Mouse (Mus musculus) embryo, embryonic 10 days (tissue): ENCODE data around the gene Gm10283.
"Not testable (repeated sequence)": the region's sequence is repeated elsewhere in the genome, so short reads cannot be mapped to it uniquely, and the experiment has no call there.

Source experiments
- DNase-seq: peaks from one replicate; pipeline ENCODE4 v3.0.0-alpha.2; 2015; ENCODE audit warnings: low spot score

The Gm10283 gene

DNA sequence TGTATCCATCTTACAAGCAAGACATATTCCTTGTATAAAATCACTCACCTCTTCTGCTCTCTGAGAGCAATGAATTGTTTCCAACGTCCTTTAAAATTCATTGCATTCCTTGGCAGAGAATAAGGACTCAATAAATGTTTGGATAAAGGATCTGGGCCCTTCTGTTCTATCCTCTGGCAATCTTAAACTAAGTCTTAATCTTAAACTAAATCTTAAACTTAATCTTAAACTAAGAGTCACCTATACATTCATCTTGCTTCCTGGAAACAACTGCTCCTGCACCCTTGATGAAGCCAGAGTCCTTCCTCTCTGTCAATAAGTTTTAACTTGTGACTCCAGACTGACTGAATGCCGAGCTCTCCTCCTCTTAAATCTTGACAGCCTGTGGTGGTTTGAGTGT is at the start of gene Gm10283:
Gm10283 (minus strand) TSS at position 101 of the 400 bp plus-strand sequence.
- no peak for DNase-seq

DNA sequence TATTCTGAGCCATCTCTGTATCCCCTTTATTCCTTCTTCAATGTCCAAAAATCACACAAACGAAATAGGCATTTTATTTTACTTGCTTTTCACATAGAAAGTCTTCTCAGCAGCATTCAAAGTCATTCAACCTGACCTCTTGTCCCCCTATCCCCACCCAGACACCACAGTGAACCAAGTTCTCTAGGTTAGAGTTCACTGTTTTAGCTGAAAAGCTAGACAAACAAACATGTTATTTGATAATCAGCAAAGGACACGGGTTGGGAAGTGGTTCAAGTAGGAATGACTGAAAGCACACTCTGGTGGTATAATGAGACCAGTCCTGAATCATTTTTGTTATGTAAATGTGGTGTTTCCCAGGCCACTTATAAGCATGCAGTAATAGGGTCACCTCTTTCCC is 31.9 kb upstream of the Gm10283 start:
- peak; percentile 7 for DNase-seq

DNA sequence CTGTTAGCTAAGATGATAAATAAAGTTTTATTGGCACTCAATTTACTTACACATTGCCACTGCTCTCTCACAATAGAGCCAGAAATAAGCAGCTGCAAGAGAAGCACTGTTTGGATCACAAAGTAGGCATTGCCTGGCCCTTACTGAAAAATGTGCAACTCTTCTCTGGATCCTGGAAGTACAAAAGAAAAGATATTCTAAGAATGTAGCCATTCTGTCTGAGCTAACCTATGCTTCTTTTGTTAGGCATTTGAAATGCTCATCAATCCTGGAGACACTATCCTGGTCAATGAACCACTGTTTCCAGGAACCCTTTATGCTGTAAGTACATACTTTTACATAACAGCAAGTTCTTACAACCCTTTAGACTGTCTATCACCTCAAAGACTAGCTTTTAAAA is 15.3 kb upstream of the Gm10283 start:
- no peak for DNase-seq

DNA sequence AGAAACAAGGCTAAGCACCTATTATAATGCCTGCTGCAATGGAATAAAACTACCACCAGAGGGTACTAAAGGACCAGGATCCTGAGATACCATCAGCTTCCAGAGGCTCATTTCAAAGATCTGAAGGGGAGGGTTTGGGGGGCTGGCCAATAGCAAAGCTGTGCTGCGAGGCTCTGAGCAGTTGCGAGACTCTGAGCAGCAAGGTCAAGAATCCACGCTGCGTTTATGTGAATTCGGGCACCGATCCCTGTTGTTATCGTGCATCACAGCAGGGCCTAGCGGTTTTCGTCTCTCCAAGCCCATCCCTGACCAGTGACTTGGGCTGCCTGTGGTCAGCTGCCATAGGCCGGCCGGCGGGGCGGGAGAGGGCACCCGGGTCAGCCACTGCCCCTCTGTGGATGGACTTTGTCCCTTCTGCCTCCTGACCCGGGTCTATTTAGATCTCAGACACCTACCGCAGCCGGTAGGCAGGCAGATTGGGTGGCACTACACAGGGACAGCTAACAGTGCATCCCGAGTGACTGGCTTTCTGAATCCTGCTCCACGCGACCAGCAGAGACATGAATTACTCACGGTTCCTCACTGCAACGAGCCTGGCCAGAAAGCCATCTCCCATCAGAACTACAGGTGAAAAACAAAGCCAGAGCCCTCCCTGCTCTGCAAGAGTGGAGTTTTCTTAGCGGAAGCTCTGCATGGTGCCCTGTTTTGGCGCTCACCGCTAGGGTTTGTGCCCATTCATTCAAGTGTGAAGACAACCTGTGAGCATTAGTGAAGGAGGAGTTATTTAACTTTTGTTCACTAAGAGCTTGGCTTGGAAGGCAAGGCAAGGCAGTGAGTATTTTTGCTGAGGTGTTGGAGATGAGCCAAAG is 2.9 kb upstream of the Gm10283 start, which contains the start of gene Aadat:
Aadat (plus strand) TSS at position 280 of the 869 bp plus-strand sequence.
- peak; percentile 83 for DNase-seq

DNA sequence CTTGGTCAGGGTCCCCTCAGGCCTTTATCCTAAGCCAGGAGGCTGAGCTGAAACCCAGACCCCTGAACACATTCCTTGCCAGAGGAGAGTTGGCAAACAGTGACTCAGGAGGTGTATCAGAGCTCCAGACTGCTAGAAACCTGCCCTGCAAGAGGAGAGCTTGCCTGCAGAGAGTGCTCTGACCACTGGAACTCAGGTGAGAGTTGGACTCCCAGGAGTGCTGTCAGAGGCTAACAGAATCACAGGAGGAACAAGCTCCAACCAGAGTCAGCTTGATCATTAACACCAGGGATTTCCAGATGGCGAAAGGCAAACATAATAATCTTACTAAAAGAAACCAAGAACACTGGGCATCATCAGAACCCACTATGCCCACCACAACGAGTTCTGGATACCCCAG is 8.0 kb downstream of the Gm10283 start:
- DNase-seq, result not testable (repeated sequence)

DNA sequence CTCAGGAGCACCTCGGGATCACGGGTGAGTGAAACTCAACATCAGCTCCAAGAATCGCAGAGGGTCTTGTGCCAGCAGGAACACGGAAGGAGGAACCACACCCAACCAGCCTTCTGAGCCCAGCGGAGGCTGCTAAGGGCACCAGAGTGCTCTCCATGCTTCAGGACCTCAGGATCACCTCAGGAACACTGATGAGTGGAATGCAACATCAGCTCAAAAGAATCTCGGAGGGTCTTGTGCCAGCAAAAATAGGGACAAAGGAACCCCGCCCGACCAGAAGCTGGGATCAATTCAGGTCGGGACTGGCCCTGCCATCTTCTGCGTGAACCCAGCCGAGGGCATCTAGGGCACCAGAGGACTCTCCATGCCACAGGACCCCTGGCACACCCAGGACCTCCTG is 8.4 kb downstream of the Gm10283 start:
- DNase-seq, result no peak

DNA sequence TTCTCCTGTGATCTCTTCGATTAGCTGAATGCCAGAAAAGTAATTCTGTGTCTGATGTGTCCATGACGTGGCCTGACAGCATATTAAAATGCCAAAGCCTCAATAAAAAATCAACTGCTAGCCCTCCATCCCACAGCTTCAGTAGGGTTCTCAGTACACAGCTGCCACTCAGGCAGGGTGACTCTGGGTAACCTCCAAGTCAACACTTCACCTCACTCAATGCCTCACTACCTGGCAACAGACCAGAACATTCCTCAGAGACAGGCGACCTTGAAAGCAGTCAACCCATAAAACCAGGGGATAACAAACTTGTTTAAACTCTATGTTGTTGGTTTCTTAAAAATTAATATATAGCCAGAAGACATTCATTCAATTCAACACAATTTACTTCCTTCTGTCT is 10.5 kb downstream of the Gm10283 start:
- no peak for DNase-seq

DNA sequence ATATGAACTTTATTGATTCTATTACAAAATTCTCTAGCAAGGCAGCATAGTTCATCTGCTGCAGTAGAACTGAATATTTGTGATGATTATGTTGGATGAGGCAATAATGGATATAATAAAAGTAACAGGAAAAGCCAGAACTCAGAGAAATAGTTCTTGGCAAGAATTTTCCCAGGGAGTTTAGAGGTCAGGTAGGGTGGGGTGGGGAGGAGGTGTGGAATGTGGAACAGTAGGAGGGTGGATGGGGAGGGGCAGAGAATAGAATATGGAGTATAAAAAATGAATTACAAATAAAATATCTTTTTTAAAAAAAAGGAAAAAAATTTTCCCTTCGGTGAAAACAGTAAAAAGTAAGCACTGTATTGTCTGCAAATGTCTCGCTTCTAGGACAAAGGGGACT is 11.1 kb downstream of the Gm10283 start:
- DNase-seq, result no peak

DNA sequence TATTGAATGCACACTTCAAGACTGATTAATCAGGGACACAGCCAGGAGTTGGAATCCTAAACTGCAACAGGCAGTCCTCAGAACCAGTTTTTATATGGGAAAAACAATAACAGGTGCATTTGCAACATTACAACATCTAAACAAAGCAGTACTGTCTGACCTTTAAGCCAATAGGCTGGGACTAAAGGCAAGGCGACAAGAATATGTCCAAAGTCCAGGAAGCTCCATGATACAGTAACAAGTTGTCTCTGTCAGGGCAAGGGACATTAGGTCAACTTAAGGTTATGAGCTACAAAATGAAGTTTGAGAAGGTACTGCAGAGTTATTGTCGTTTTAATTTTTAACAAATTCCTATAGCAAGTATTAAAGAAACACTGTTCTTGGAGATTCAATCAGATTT is 12.9 kb downstream of the Gm10283 start:
- no peak for DNase-seq

DNA sequence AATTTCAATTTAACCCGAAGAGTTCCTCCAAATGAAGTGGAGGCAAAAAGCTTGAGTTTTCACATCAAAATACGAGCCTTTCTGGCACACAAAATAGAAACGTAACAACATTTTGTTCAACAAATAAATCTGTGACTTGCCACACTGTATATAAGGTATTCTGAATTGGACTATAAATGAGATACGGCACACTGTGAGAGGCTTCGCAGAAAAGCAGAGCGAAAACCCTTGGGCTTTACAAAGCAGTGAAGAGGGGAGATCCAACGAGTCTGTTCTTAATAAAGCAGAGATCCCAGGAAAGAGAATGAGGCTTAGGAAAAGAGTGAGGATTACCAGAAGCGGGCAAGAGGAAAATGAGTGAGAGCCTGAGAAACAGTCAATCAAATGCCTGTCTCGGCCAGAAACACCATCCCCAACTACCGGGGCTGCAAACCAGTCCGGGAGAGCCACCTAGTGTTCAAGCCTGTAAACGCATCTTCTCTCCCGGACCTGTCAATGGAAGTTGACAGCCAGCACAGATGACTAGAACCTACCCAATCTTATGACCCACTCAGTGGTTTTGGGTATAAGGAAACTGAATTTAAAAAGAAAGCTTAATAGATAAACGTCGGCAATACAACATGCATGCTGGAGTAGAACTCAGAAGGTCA is 36.2 kb downstream of the Gm10283 start:
- DNase-seq, result peak; percentile 74

DNA sequence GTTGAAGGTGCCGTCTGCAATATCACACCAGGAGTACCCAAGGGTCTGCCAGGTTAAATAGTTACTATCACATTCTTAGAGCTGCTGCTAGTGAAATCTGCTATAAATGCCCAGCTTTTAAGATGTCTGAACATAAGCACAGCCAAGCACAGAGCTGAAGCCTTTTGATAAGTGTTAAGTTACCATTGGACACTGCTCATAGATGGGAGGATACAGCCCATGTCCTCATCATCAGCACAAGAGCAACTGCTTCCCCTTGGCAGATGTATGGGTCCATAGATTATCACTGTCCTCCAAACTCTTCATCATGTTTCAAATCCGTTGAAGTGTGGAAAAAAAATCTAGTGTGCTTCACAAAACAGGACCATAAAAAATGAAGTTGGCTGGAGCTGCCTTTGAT is 53.7 kb downstream of the Gm10283 start:
- DNase-seq, result no peak

DNA sequence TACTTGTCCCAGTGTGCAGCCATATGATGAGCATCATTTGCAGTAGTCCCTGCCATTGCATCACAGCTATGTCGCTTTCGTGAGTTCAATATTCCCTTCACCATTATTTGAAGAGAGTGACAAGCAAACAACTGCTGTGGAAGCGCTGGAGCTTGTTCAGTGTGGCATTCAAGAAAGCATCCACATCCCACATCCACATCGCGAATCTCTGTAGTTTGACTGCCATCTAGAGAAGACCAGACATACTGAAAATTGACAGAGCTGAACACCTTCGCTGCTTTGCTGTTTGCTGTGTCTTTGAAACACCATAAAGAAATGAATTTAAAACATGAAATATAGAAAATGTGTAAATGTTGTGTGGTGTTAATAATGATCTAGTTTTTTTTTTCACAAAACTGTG is 58.0 kb downstream of the Gm10283 start:
- peak; percentile 25 for DNase-seq

DNA sequence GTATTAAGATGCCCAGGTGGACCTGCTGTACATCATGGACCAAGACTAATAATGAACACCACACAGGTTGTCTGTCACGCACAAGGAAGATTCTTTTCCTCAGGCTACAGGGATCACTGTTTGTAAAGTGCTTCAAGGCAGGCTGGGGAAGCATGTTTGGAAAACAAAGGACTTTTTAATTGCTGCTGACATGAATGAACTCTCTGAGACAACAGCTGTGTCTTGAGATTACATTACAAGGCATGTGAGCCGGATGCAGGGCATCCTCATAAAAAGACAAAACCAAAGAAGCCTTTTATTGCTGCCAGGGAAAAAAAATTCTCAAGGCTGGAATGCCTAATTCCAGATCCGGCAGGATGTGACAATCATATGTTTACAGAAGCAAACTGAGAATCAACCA is 64.4 kb downstream of the Gm10283 start:
- DNase-seq, result no peak

DNA sequence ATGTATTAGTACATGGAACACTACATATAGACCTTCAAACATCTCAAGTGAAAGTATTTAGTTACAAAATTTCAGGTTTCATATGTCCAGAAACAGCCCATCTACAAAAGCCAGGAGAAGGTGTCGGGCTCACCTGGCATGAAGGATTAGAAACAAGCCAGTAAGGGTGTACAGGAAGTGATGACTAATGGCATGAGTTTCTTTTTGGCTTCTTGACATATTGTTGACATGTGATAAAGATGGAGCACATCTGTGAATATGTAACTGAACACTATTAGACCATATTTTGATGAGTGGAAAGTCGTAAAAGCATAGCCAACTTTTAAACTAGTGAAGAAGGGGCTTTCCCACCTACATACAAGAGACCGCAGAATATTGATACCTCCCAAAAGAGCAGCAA is 66.1 kb downstream of the Gm10283 start:
- DNase-seq, result no peak

DNA sequence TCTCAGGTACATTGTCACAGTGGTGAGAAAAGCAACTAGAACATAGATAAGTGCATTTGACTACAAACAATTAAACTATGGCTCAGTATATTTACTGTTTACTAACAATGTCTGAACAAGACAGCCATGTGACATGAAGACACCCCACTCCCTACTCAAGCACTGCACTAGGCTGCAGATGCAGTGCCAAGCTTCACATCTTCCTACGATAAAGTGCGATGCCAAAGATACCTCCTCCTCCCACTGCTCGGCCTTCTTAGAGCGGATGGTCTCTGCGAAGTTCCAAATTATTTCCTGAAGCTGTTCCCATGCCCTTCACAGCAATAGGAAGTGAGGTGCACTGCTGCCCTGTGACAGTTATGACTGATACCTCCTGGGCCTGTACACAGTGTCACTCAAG is 70.3 kb downstream of the Gm10283 start:
- no peak for DNase-seq

DNA sequence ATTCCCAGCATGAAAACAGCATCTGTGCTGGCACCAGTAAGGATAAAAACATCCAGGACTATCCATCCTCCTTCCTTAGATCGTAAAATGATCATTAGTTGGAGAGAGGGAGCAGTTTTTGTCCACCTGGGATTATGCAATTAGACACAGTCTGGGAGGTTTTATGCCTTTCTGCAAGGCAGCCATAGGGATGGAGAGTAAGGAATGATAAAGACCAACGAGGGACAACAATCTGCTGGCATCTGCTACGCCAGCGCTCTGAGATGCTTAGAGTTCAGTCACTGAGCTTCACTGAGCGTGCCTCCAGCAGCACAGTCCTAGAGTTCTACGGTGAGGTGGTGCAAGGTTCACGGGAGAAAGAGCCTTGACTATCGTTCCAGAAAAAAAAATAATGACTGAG is 96.6 kb downstream of the Gm10283 start:
- DNase-seq, result no peak

DNA sequence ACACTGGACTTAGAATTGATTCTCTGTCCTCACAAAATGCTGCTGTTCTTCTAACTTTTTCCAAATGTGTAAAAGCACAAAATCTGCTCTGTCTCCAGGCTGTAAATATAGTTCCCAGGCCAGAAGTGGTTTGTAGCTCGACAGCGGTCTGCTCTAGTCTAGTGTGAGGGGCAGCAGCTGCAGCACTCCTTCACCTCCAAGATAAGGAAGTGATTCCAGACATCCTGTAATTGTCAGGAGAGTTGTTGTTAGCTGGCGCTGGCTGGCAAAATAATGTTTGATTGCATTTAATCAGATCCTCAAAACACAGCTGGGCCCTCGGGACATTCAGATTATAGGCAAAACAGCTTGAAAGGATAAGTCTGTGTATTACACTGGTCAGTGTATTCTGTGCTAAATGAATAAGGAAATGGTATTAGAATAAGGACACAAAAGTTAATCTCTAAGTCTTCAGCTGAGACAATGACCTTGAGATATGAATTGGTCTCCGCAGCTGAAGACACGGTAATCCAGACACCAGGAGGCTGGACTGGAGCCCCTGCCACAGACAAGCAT is 97.9 kb downstream of the Gm10283 start:
- DNase-seq, result no peak

DNA sequence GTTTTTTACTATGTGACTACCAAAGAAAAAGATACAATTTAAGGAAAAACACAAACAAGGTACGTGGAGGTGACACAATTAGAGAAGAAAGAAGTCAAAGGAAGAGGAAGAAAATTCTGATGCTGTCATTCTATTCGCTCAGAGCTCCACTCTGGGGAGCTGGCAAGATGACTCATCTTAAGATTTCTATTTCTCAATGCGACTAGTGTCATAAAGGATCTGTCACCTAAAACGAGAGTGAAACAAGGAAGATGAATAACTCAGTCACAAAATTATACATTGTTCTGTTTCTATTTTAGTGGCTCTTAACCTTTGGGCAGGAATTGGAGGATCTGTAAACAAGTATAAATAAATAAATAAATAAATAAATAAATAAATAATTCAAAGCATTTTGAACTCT is 109.3 kb downstream of the Gm10283 start:
- no peak for DNase-seq

DNA sequence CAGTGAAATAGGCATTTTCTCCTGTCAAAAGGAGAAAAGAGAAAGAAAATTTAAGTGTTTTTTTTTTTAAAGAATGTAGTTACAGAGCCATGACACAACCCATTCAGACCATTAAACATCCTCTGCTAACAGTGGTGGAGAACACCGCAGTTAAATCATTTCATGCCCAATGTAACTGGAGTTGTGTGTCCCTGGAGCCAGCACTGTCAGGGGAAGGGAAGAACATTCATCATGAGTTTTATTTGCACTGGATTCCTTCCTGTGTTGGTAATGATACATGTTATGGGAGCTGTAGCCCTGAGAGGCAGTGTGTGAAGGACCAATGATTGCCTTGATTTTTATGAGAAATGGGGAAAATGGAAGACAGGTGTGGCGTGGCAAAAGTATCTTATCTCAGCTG is 116.4 kb downstream of the Gm10283 start:
- no peak for DNase-seq
